Mouse (Mus musculus) cortical plate, adult 2 months (tissue): ENCODE data around the gene Dtnb.

ENCODE experiments used
- CTCF ChIP-seq: fragments of 200-500 bp; IDR thresholded peaks from 2 replicates; pipeline ENCODE4 v1.5.1; 2011; ENCODE audit warnings: mild to moderate bottlenecking, control low read depth, low read length; ENCODE audit not compliant: insufficient read depth; ENCODE audit errors: extremely low read depth
- POLR2A ChIP-seq: fragments of 200-500 bp; IDR thresholded peaks from 2 replicates; pipeline ENCODE4 v1.6.1; 2011; ENCODE audit warnings: mild to moderate bottlenecking, low read length, control low read depth; ENCODE audit not compliant: insufficient read depth; ENCODE audit errors: extremely low read depth

GRCm38 (mm10) chr12:3784729-3785128 lies 212.5 kb downstream of the Dtnb start:
- TF ChIP-seq POLR2A = no peak
- TF ChIP-seq CTCF = no peak
